Mouse (Mus musculus) ZHBTc4 (cell line): ENCODE results near the gene Cox7b.
"Not testable (repeated sequence)": the region's sequence is repeated elsewhere in the genome, so short reads cannot be mapped to it uniquely, and the experiment has no call there.

Experiments
- DNase-seq: peaks from one replicate; pipeline ENCODE4 v3.0.0-alpha.2; 2011; ENCODE audit warnings: low read depth, low spot score

The Cox7b gene

DNA sequence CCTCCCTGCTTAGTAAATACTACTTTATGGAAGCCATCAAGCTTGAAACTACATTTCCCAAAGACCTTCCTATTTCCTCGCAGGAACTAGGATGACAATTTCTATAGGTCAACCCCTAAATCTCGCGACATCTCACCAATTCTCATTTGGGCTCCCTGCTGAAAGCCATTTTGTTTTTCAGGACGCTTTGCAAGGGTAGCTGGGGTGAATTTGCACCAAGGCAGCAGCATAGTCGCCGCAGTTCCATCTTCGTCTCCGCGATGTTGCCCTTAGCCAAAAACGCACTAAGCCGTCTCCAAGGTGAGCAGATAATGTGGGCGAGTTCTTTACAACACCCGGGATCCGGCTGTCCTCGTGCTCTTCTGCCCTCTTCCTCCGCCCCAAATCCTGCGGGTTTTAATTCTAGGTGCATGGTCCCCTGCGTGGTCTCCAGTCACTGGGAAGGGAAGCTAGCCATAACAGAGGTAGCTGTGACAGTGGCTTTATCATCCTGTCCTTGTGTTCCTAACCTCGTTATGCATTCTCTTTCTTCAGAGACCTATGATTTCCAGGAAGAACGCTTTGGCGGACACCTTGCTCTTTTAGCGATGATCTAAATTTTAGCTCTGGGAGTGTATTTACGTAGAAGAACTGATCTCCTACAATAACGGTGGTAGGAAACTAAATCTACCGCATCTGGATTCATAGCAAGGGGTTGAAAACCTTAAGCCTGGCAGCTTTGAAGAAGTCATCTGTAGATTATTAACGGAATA lies at the start of gene Cox7b:
TSS of gene Cox7b (plus strand) at position 130 of the 752 bp plus-strand sequence.
- DNase-seq = peak; percentile 90

DNA sequence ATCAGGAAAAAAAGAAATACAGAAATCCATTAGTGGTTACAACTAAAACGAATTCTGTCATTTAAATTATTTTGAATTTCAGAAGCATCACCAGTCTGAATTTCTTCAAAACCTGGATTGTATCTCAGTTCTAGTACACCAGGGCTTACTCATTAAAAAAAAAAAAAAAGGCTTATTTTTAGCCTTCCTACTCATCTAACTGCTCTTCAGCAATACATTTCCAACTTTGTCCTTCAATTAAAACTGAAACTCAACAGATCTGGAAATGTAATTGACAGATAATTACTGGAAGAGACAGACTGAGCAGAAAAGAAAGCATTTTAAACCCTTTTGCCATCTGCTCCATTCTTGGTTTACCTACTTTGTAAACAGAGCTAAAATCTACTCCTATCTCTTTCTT lies 13.9 kb upstream of the Cox7b start:
- no peak for DNase-seq

DNA sequence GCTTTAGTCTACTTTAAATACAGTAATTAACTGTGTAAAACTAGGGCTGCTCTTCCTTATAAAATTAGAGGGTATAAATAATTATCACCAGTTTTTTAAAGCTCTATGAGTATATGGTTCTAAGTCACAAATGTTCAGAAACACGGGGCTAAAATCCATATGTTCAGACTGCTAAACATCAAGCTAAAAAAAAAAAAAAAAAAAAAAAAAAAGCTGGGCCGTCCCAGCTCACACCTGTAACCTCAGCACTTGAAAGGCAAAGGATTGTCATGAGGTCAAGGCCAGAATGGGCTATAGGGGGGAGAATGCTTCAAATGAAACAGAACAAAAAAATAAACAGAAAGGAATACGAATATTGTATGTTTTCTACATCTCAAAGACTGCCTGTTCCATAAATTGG lies 4.7 kb upstream of the Cox7b start:
- peak; percentile 8 for DNase-seq

- peak; percentile 95 for DNase-seq
Measured at GRCm38 (mm10) chrX:106011465-106012159, 3.9 kb upstream of the Cox7b start, which contains the start of gene Magt1. TSS of gene Magt1 (minus strand) at chrX:106011906.

GRCm38 (mm10) chrX:106012559-106012958 lies 2.9 kb upstream of the Cox7b start:
- peak; percentile 17 for DNase-seq

- DNase-seq = peak; percentile 76
Measured at GRCm38 (mm10) chrX:106013217-106013616, 2.3 kb upstream of the Cox7b start.

DNA sequence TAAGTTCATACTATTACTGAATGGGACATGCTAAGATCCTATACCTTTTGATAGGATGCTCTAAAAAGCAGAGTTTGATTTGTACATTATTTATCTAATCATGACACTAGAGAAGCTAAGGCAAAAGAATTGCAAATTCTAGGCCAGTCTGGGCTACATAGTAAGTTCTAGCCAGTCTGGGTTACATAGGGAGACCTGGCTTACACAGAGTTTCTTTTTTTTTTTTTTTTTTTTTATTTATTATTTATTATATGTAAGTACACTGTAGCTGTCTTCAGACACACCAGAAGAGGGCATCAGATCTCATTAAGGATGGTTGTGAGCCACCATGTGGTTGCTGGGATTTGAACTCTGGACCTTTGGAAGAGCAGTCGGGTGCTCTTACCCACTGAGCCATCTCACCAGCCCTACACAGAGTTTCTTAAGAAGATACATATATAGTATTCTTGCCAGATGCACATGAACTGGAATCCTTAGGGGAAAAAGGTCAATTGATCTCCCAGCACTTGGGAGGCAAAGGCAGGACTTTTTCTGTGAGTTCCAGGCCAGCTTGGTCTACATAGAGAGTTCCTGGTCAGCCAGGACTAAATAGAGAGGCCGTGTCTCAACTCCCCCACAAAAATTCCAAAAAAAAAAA lies 641 bp upstream of the Cox7b start:
- DNase-seq = not testable (repeated sequence)

GRCm38 (mm10) chrX:106017102-106017501 lies 1.6 kb downstream of the Cox7b start:
- no peak for DNase-seq

DNA sequence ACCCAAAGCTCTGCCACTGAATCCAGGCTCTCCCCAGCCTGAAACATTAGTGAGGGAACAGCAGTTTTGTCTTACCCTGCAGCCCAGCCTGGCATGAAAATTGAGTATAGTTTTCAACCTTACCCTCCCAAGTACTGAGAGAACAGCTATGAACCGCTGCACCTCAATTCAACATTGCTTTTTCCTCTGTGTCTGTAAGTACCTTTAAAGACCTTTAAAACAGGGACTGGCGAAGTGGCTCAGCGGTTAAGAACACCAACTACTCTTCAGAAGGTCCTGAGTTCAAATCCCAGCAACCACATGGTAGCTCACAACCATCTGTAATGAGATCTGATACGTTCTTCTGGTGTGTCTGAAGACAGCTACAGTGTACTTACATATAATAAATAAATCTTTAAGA lies 2.0 kb downstream of the Cox7b start:
- DNase-seq = no peak

GRCm38 (mm10) chrX:106026418-106027342 lies 11.2 kb downstream of the Cox7b start, which contains the start of gene Atp7a:
TSS of gene Atp7a (plus strand) at chrX:106027276.
- peak; percentile 97 for DNase-seq

DNA sequence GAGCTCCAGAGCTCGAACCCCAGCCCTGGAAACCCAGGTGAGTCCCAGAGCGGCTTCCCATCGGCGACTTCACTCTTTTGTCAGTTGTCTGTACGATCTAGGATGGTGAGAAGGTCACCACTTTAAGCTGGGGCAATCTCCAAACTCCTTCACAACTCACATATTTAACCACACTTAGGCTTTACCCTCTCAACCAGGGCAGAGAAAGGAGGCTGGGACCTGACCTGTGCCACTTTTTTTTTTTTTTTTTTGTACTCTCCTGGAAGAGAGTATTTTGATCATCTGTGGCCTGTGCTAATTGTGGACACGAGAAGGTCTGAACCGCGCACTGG lies 11.8 kb downstream of the Cox7b start:
- DNase-seq = no peak

DNA sequence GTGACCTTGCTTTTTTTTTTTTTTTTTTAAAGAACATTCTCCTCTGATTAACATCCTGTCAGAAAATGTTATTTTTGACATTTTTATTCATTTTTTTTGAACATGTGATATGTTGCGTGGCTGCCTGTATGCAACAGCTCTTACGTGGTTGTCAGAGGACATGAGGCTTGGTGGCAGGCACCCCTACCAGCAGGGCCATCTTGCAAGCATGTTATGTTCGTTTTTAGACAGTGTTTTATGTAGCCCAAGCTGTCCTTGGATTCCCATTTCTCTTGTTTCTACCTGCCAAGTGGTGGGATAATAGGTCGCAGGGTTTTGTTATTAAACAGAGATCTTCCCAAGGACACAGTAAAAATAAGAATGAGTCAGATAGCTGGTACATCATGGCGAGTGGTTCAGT lies 14.7 kb downstream of the Cox7b start:
- DNase-seq = no peak

DNA sequence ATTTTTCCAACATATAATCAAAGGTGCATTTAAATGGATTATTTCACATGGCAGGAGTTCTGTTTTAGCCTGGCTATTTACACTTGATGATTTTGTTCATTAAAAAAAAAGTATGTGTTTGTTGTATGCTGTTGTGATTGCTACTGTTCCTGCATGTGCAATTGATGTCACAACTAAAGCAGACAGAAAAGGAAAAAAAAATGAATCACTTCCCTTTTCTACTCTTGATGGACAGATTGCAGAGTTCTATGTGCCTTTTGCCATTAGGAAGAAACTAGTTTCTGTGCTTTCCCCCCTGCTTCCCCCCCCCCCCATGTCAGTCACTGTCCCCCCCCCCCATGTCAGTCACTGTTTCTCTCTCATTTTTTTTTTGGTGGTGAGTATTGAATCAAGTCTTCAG lies 15.6 kb downstream of the Cox7b start:
- DNase-seq = no peak

- DNase-seq = no peak
Measured at GRCm38 (mm10) chrX:106035727-106036126, 20.2 kb downstream of the Cox7b start.

DNA sequence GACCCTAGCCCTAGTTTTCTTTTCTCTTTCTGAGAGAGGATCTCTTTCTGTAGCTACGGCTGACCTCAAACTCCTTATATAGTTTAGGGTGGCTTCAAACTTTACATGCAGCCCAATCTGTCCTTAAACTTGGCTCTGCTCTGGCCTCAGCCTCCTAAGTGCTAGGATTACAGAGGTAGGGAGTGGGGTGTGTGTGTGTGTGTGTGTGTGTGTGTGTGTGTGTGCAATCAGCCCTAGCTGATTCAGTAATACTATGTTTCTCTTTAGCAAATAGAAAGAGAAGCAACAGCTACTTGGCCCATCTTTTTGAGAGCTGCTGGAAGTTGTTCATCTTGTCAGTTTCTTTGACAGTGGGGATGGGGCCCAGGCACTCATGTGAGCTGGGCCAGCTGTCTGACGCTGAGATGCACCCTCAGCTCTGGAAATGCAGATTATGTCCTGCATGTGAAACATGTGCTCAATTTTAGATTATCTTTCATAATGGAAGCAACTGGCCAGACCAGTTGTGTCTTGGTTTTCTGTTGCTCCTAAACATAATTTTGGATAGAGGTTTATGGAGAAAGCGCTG lies 21.8 kb downstream of the Cox7b start:
- no peak for DNase-seq

DNA sequence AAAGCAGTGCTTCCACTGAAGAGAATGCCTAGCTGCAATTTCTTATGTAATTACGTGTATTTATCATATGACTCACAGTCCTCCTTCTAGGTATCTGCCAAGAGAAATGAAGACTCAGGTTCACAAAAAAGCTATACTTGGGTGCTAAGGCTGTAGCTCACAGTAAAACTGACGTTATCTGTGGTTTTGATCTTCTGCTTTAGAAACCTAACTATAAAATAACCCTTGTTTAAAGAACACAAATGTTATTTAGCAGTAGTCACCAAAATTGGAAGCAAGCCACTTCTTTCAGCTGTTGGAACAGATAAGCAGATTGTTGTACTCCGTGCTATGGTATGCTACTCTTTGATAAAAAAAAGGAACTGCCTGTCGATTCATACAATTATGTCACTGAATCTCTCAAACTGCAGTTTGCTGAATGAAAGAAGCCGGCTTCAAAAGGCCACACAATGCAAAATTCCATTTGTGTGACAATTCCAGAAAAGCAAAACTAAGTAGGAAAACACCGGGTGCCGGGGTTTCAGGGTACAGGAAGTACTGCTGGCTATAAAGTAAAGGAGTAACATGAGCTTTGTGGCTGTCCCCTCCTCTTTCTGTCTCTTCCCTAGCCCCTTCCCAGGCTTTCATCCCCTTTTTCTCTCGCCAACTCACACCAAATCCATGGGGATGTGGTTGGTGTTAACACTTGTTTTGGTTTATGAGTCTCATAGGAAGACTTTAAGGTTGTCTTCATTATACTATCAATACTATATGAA lies 28.5 kb downstream of the Cox7b start:
- no peak for DNase-seq

- no peak for DNase-seq
Measured at GRCm38 (mm10) chrX:106045455-106045854, 30.0 kb downstream of the Cox7b start.

DNA sequence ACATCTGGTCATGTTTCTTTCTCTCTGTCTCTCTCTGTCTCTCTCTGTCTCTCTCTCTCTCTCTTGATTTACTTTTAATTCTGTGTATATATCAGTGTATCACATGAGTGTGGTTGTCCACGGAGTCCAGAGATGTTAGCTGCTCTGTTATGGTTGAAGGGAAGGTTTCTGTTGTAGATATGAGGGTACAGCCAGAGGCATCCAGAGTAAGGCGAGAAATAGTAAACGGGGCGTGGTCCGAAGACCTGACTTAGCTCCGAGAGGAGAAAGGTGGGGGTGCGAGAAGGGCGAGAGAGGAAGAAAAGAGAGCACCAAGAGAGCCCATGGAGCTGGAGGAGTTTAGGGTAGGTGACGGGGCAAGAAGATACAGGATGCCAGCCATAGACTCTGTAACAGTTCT lies 30.4 kb downstream of the Cox7b start:
- no peak for DNase-seq

DNA sequence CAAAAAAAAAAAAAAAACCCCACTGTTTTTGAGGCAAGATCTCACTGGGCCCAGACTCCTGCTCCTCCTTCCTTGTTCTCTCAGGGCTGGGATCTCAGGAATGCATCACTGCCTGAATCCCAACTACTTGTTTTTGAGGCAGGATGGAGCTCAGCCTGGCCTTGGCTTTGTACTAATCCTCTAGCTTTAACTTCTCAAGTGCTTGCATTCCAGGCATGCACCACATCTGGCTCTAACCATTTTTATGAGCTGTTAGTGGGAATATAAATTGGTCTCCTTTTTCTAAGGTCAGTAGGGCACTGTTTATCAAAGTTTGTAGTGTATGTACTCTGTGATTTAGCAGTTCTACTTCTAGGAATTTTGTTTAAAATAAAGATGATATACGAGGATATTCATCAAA lies 32.7 kb downstream of the Cox7b start:
- DNase-seq = no peak
